Mouse (Mus musculus) lung, embryonic 16.5 days (tissue): ENCODE results near the gene Atp5h. TPM values are rescaled to one million over a fixed set of nuclear protein-coding genes. Genes with fewer than 3 reads are reported as not detected.

ENCODE experiments used
- ATAC-seq: fragments of 200-750 bp; cut with Nextera tagmentation; 2 replicates; pipeline ENCODE4 v1.8.0; 2017; ENCODE audit warnings: low read depth, mild to moderate bottlenecking, moderate library complexity
- H3K27ac ChIP-seq: fragments of 300-500 bp; sonication (generic); 2 replicates; pipeline ENCODE4 v1.5.1; 2014; ENCODE audit warnings: mild to moderate bottlenecking, control low read depth, low read length
- H3K27me3 ChIP-seq: fragments of 300-500 bp; sonication (generic); 2 replicates; pipeline ENCODE4 v1.6.1; 2014; ENCODE audit warnings: low read depth, low read length, mixed read lengths; ENCODE audit not compliant: control insufficient read depth, insufficient read depth
- H3K36me3 ChIP-seq: fragments of 300-500 bp; sonication (generic); 2 replicates; pipeline ENCODE4 v1.6.1; 2014; ENCODE audit warnings: low read length; ENCODE audit not compliant: control insufficient read depth, insufficient read depth
- H3K4me1 ChIP-seq: fragments of 300-500 bp; sonication (generic); replicated peaks from 2 replicates; pipeline ENCODE4 v1.6.1; 2014; ENCODE audit warnings: low read length, mixed read lengths; ENCODE audit not compliant: control insufficient read depth, insufficient read depth
- H3K4me2 ChIP-seq: fragments of 300-500 bp; sonication (generic); 2 replicates; pipeline ENCODE4 v1.6.1; 2014; ENCODE audit warnings: low read depth, low read length, control low read depth
- H3K4me3 ChIP-seq: fragments of 300-500 bp; sonication (generic); 2 replicates; pipeline ENCODE4 v1.5.1; 2014; ENCODE audit warnings: mild to moderate bottlenecking, low read length, control low read depth
- H3K9ac ChIP-seq: fragments of 300-500 bp; sonication (generic); 2 replicates; pipeline ENCODE4 v1.6.1; 2014; ENCODE audit warnings: low read length, control low read depth
- H3K9me3 ChIP-seq: fragments of 300-500 bp; sonication (generic); 2 replicates; pipeline ENCODE4 v1.6.1; 2016; ENCODE audit warnings: low read length; ENCODE audit not compliant: control insufficient read depth
- WGBS: fragments of 180-500 bp; shearing (Covaris S2); extraction: QIAGEN DNeasy Blood & Tissue Kit; methylation state at CpG from one replicate; pipeline ENCODE4 v1.1.7; 2014; 5-methylcytosine and 5-hydroxymethylcytosine counted together
- polyA plus RNA-seq: library from polyadenylated mRNA; unstranded; fragments of >200 nt; fragmentation: Nextera tagmentation; extraction: Ambion mirVana; gene quantifications from 2 replicates; pipeline ENCODE4 v1.2.1, GENCODE M21; 2015

The Atp5h gene
- polyA plus RNA-seq = 822 and 823 TPM in 2 replicates

GRCm38 (mm10) chr11:115419531-115420237 is at the start of gene Atp5h, which contains the start of gene Kctd2:
Atp5h (minus strand) TSS chr11:115419962.
Kctd2 (plus strand) TSS chr11:115420128.
- Histone ChIP-seq H3K9me3 (no peaks in the 10 kb centered on the region), H3K4me3 (peak within 1 kb of the TSS; percentile 88), H3K36me3 (peaks cover 17% of the 10 kb centered on the region), H3K4me2 (peak within 1 kb of the TSS; percentile 89), H3K27me3 (no peaks in the 10 kb centered on the region), H3K9ac (peak within 1 kb of the TSS; percentile 96), H3K4me1 (peaks cover 18% of the 10 kb centered on the region), H3K27ac (peak within 1 kb of the TSS; percentile 82)
- ATAC-seq = peak; percentile 99
- WGBS = under 1% methylated on average over 55 of the region's 56 CpGs

- Histone ChIP-seq H3K4me3 (no peak overlapping the region), H3K4me2 (no peak overlapping the region), H3K27me3 (no peaks in the 10 kb centered on the region), H3K4me1 (peaks cover 3% of the 10 kb centered on the region; the same call in 1 of the 2 replicates), H3K9me3 (no peaks in the 10 kb centered on the region), H3K27ac (no peak overlapping the region), H3K36me3 (no peaks in the 10 kb centered on the region), H3K9ac (no peak overlapping the region)
- WGBS = 20% methylated on average over 4 of the region's 4 CpGs
- ATAC-seq = no peak
These were observed 47.5 kb upstream of the Atp5h start for GRCm38 (mm10) chr11:115467217-115467618.

- H3K4me1 ChIP-seq = peaks cover 3% of the 10 kb centered on the region; the same call in 1 of the 2 replicates
- no peak overlapping the region for H3K27ac ChIP-seq
- H3K4me3 ChIP-seq = no peak overlapping the region
- no peaks in the 10 kb centered on the region for H3K36me3 ChIP-seq
- H3K9ac ChIP-seq = no peak overlapping the region
- no peak for ATAC-seq
- H3K9me3 ChIP-seq = no peaks in the 10 kb centered on the region
- no peaks in the 10 kb centered on the region for H3K27me3 ChIP-seq
- H3K4me2 ChIP-seq = no peak overlapping the region
- 70% methylated on average over 8 of the region's 8 CpGs for WGBS
These were observed 45.1 kb upstream of the Atp5h start for GRCm38 (mm10) chr11:115464851-115465250.

- Histone ChIP-seq H3K4me2 (no peak overlapping the region), H3K27ac (no peak overlapping the region), H3K9me3 (no peaks in the 10 kb centered on the region), H3K4me1 (peaks cover 3% of the 10 kb centered on the region; the same call in 1 of the 2 replicates), H3K4me3 (no peak overlapping the region), H3K9ac (no peak overlapping the region), H3K36me3 (no peaks in the 10 kb centered on the region), H3K27me3 (no peaks in the 10 kb centered on the region)
- 55% methylated on average over 11 of the region's 11 CpGs for WGBS
- no peak for ATAC-seq
These were observed 43.6 kb upstream of the Atp5h start for GRCm38 (mm10) chr11:115463397-115463796.

GRCm38 (mm10) chr11:115462243-115462891 is 42.6 kb upstream of the Atp5h start, which contains the start of gene Slc16a5:
Slc16a5 (plus strand) TSS chr11:115462474.
- H3K4me1 ChIP-seq = peaks cover 3% of the 10 kb centered on the region; the same call in 1 of the 2 replicates
- H3K27ac ChIP-seq = no peak within 1 kb of the TSS
- H3K4me2 ChIP-seq = no peak within 1 kb of the TSS
- H3K9me3 ChIP-seq = no peaks in the 10 kb centered on the region
- no peaks in the 10 kb centered on the region for H3K27me3 ChIP-seq
- H3K9ac ChIP-seq = no peak within 1 kb of the TSS
- 62% methylated on average over 16 of the region's 16 CpGs for WGBS
- no peaks in the 10 kb centered on the region for H3K36me3 ChIP-seq
- H3K4me3 ChIP-seq = no peak within 1 kb of the TSS
- ATAC-seq = peak; percentile 28; the same call in 1 of the 2 replicates

- 65% methylated on average over 5 of the region's 5 CpGs for WGBS
- no peaks in the 10 kb centered on the region for H3K27me3 ChIP-seq
- no peak overlapping the region for H3K4me2 ChIP-seq
- H3K9me3 ChIP-seq = no peaks in the 10 kb centered on the region
- no peak overlapping the region for H3K9ac ChIP-seq
- no peak overlapping the region for H3K4me3 ChIP-seq
- ATAC-seq = no peak
- no peaks in the 10 kb centered on the region for H3K36me3 ChIP-seq
- H3K4me1 ChIP-seq = peaks cover 6% of the 10 kb centered on the region; the same call in 1 of the 2 replicates
- no peak overlapping the region for H3K27ac ChIP-seq
These were observed 42.1 kb upstream of the Atp5h start for GRCm38 (mm10) chr11:115461846-115462242.

- H3K36me3 ChIP-seq = no peaks in the 10 kb centered on the region
- H3K27me3 ChIP-seq = no peaks in the 10 kb centered on the region
- peaks cover 6% of the 10 kb centered on the region; the same call in 1 of the 2 replicates for H3K4me1 ChIP-seq
- no peak for ATAC-seq
- H3K4me2 ChIP-seq = no peak overlapping the region
- no peaks in the 10 kb centered on the region for H3K9me3 ChIP-seq
- WGBS = 31% methylated on average over 8 of the region's 8 CpGs
- no peak overlapping the region for H3K9ac ChIP-seq
- H3K27ac ChIP-seq = no peak overlapping the region
- H3K4me3 ChIP-seq = no peak overlapping the region
These were observed 41.2 kb upstream of the Atp5h start for GRCm38 (mm10) chr11:115460976-115461375.

- ATAC-seq = peak; percentile 74
- no peak overlapping the region for H3K27ac ChIP-seq
- no peaks in the 10 kb centered on the region for H3K36me3 ChIP-seq
- no peak overlapping the region for H3K4me2 ChIP-seq
- no peaks in the 10 kb centered on the region for H3K27me3 ChIP-seq
- H3K4me1 ChIP-seq = peaks cover 5% of the 10 kb centered on the region; the same call in 1 of the 2 replicates
- H3K9me3 ChIP-seq = no peaks in the 10 kb centered on the region
- no peak overlapping the region for H3K4me3 ChIP-seq
- no peak overlapping the region for H3K9ac ChIP-seq
- 19% methylated on average over 6 of the region's 6 CpGs for WGBS
These were observed 37.6 kb upstream of the Atp5h start for GRCm38 (mm10) chr11:115457405-115457804.

- WGBS = 92% methylated on average over 5 of the region's 5 CpGs
- H3K4me1 ChIP-seq = peaks cover 3% of the 10 kb centered on the region; the same call in 1 of the 2 replicates
- H3K36me3 ChIP-seq = no peaks in the 10 kb centered on the region
- H3K27me3 ChIP-seq = no peaks in the 10 kb centered on the region
- H3K9ac ChIP-seq = no peak overlapping the region
- H3K9me3 ChIP-seq = no peaks in the 10 kb centered on the region
- H3K4me3 ChIP-seq = no peak overlapping the region
- no peak for ATAC-seq
- no peak overlapping the region for H3K4me2 ChIP-seq
- no peak overlapping the region for H3K27ac ChIP-seq
These were observed 36.4 kb upstream of the Atp5h start for GRCm38 (mm10) chr11:115456182-115456581.
